Mouse (Mus musculus) embryonic facial prominence, embryonic 12.5 days (tissue): ENCODE data around the gene Osbpl6. TPM values are rescaled to one million over a fixed set of nuclear protein-coding genes. Genes with fewer than 3 reads are reported as not detected.

ENCODE experiments used
- ATAC-seq: fragments of 200-750 bp; cut with Nextera tagmentation; 2 replicates; pipeline ENCODE4 v1.8.0; 2017; ENCODE audit not compliant: insufficient number of reproducible peaks, insufficient read depth, low FRiP score, low TSS enrichment
- H3K27ac ChIP-seq: fragments of 300-500 bp; sonication (generic); 2 replicates; pipeline ENCODE4 v1.5.1; 2016; ENCODE audit warnings: mild to moderate bottlenecking
- H3K27me3 ChIP-seq: fragments of 300-500 bp; sonication (generic); 2 replicates; pipeline ENCODE4 v1.6.1; 2016; ENCODE audit warnings: mild to moderate bottlenecking, moderate library complexity
- H3K36me3 ChIP-seq: fragments of 300-500 bp; sonication (generic); 2 replicates; pipeline ENCODE4 v1.6.1; 2016; ENCODE audit warnings: mild to moderate bottlenecking
- H3K4me1 ChIP-seq: fragments of 300-500 bp; sonication (generic); 2 replicates; pipeline ENCODE4 v1.6.1; 2016
- H3K4me2 ChIP-seq: fragments of 300-500 bp; sonication (generic); replicated peaks from 2 replicates; pipeline ENCODE4 v1.6.1; 2016; ENCODE audit warnings: mild to moderate bottlenecking, moderate library complexity
- H3K4me3 ChIP-seq: fragments of 300-500 bp; sonication (generic); 2 replicates; pipeline ENCODE4 v1.5.1; 2016; ENCODE audit warnings: mild to moderate bottlenecking
- H3K9ac ChIP-seq: fragments of 300-500 bp; sonication (generic); 2 replicates; pipeline ENCODE4 v1.6.1; 2016; ENCODE audit warnings: mild to moderate bottlenecking, moderate library complexity
- H3K9me3 ChIP-seq: fragments of 300-500 bp; sonication (generic); 2 replicates; pipeline ENCODE4 v1.6.1; 2016; ENCODE audit warnings: mild to moderate bottlenecking, moderate library complexity
- WGBS: fragments of 180-500 bp; shearing (Covaris S2); methylation state at CpG from one replicate; pipeline ENCODE4 v1.1.7; 2016; 5-methylcytosine and 5-hydroxymethylcytosine counted together
- polyA plus RNA-seq: library from polyadenylated mRNA; unstranded; fragments of >200 nt; fragmentation: Nextera tagmentation; extraction: Ambion mirVana; gene quantifications from 2 replicates; pipeline ENCODE4 v1.2.1, GENCODE M21; 2016

Gene Osbpl6
- polyA plus RNA-seq, 1 experiment from 2014 or later, result 19.6 TPM

DNA sequence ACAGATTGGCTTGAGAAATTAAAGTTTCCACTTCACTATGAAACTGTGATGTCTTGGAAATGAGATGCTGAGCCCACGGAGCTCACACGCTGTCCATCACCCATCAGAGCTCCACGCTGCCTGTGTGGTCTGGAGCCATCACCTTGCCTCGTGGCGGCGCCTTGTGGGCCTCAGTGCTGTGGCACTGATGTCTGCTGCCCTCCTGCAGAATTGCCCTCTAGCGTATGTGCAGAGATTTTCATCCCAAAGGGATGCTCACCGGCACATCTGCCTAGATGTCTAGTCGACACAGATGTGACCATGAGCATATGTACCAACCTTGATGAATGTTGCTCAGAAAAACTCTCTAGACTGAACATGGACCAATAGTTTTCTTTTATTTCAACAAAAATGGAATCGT, 180.6 kb downstream of the Osbpl6 start:
- H3K9ac ChIP-seq, result no peak overlapping the region
- ATAC-seq, result no peak
- no peaks in the 10 kb centered on the region for H3K27me3 ChIP-seq
- H3K36me3 ChIP-seq, result peaks cover 10% of the 10 kb centered on the region; the same call in 1 of the 2 replicates
- no peaks in the 10 kb centered on the region for H3K9me3 ChIP-seq
- H3K4me3 ChIP-seq, result no peak overlapping the region
- no peak overlapping the region for H3K27ac ChIP-seq
- no peaks in the 10 kb centered on the region for H3K4me1 ChIP-seq
- WGBS, result 78% methylated on average over 10 of the region's 10 CpGs
- H3K4me2 ChIP-seq, result no peak overlapping the region

DNA sequence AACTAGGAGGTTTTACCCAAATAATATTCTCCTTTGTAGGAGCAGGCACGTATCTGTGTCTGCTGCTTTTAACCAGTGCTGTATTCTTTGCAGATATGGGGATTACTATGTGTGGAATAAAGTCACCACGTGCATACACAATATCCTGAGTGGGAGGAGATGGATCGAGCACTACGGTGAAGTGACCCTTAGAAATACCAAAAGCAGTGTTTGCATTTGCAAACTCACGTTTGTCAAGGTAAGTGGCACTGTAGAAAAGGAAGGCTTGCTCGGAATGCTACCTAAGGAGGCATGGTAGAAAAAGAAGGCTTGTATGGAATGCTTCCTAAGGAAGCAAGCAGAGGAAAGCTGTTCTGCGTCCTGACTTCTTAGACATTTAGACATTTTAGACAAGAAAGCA, 183.9 kb downstream of the Osbpl6 start:
- Histone ChIP-seq H3K4me3 (no peak overlapping the region), H3K4me2 (no peak overlapping the region), H3K36me3 (peaks cover 2% of the 10 kb centered on the region; the same call in 1 of the 2 replicates), H3K9ac (no peak overlapping the region), H3K4me1 (no peaks in the 10 kb centered on the region), H3K27me3 (no peaks in the 10 kb centered on the region), H3K27ac (no peak overlapping the region), H3K9me3 (no peaks in the 10 kb centered on the region)
- no peak for ATAC-seq
- 86% methylated on average over 7 of the region's 7 CpGs for WGBS

DNA sequence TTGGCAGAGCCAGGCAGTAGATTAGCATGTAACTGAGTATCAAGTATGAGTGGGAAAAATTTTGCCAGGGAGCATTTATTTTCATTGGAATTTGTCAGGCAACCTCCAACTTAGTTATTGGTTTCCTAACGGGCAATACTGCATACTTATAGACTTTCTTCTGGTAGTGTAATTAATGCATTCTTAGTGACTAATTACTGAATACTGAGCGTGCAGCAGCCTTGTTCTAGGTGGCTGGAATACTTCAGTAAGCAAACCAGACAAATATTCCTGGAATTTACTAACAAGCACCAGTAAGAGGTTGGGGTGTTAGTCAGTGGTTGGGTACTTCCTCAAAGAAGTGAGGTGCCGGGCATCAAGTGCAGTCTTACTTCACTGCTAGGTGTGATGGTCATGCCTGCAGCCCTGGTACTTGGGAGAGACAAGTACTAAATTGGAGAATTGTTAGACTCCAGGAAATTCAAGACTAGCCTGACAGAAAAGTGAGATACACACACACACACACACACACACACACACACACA, 186.2 kb downstream of the Osbpl6 start:
- no peaks in the 10 kb centered on the region for H3K36me3 ChIP-seq
- no peak overlapping the region for H3K9ac ChIP-seq
- H3K4me3 ChIP-seq, result no peak overlapping the region
- H3K27ac ChIP-seq, result no peak overlapping the region
- H3K4me1 ChIP-seq, result no peaks in the 10 kb centered on the region
- no peaks in the 10 kb centered on the region for H3K9me3 ChIP-seq
- WGBS, result 73% methylated on average over 3 of the region's 3 CpGs
- no peaks in the 10 kb centered on the region for H3K27me3 ChIP-seq
- no peak overlapping the region for H3K4me2 ChIP-seq
- no peak for ATAC-seq

DNA sequence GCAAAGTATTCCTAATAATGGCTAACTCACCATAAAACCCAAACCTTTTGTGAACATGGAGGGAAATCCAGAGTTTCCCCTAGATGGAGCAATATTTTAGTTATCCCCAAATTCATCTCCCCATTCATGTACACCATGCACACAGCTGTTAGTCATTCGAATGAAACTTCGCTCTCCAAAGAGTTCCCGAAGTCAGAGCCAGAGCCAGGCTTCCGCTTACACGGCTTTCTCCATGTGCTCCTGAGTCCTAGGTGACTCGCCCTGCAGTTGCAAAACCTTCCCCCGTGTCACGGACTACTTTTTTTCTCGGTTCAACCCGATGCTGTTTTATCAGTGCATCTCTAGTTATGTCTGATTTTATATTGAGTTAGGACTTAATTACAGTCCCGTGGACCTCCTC, 191.2 kb downstream of the Osbpl6 start:
- no peaks in the 10 kb centered on the region for H3K27me3 ChIP-seq
- no peak overlapping the region for H3K9ac ChIP-seq
- no peak overlapping the region for H3K27ac ChIP-seq
- ATAC-seq, result no peak
- 66% methylated on average over 11 of the region's 11 CpGs for WGBS
- no peak overlapping the region for H3K4me2 ChIP-seq
- no peaks in the 10 kb centered on the region for H3K36me3 ChIP-seq
- H3K4me1 ChIP-seq, result no peaks in the 10 kb centered on the region
- H3K4me3 ChIP-seq, result no peak overlapping the region
- H3K9me3 ChIP-seq, result no peaks in the 10 kb centered on the region

DNA sequence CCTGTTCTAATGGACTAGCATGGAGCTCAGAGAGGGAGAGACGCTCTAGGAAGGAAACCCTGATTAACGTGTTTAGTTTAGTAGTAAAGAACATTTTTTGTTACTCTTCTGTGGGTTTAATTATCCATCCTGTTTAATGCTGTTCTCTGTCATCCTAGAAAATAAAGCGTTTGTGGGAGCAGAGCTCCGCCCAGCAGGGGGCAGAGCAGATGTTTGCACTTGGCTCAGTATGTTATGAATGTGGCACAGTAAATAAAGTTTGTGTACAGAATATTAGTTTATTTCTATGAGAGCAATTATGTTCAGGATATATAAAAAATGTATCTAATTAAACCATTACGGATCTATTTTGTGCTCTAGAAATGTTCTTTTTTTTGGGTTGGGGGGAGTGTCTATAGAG, 192.9 kb downstream of the Osbpl6 start:
- no peak for ATAC-seq
- no peaks in the 10 kb centered on the region for H3K36me3 ChIP-seq

DNA sequence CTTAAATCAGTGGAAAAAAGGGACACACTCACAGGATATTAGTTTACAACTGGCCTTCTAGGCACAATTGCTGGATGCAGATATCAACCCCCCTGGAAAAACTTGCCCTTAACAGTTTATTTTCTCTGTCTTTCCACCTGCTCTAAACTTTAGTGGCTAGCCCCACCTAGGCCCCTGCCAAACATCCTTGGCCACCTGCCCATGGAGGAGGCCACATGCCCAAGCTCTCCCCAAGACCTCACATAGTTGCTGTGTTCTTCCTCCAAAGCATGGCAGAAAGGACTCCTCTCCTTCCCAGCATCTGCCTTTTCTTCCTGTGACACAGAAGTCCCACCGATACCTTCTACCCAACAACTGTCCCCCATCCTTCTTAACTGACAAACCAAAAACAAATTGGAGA, 195.9 kb downstream of the Osbpl6 start:
- Histone ChIP-seq H3K4me1 (no peaks in the 10 kb centered on the region), H3K4me3 (no peak overlapping the region), H3K9ac (no peak overlapping the region), H3K27ac (no peak overlapping the region), H3K4me2 (no peak overlapping the region), H3K27me3 (no peaks in the 10 kb centered on the region), H3K36me3 (no peaks in the 10 kb centered on the region), H3K9me3 (no peaks in the 10 kb centered on the region)
- WGBS, result 97% methylated on average over 1 of the region's 1 CpGs
- ATAC-seq, result no peak

More for the DNA sequence above, 192.9 kb downstream of the Osbpl6 start:
- Histone ChIP-seq H3K4me1 (no peaks in the 10 kb centered on the region), H3K27me3 (no peaks in the 10 kb centered on the region), H3K27ac (no peak overlapping the region), H3K4me2 (no peak overlapping the region), H3K4me3 (no peak overlapping the region), H3K9ac (no peak overlapping the region), H3K9me3 (no peaks in the 10 kb centered on the region)
- 60% methylated on average over 5 of the region's 5 CpGs for WGBS

DNA sequence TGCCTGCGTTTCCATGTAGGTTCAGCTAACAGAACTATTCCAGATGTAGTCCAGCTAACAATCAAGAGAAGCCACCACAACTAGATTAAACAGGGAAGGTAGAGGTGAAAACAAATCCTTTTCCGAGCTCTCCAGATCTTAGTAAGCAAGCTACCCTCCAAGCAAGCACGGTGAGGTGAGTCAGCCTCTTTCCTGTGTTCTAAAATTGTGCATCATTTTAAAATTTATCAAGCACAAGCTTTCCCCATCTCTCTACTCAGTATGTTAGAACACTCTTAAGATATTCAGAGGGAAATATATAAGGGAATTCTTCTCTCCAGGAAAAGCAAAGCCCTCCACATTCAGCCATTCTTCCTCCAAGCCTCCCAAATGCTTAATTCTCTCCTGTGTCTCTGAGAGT, 200.4 kb downstream of the Osbpl6 start:
- Histone ChIP-seq H3K4me3 (no peak overlapping the region), H3K9me3 (no peaks in the 10 kb centered on the region), H3K4me1 (no peaks in the 10 kb centered on the region), H3K27ac (no peak overlapping the region), H3K27me3 (no peaks in the 10 kb centered on the region), H3K4me2 (no peak overlapping the region), H3K9ac (no peak overlapping the region), H3K36me3 (no peaks in the 10 kb centered on the region)
- 65% methylated on average over 3 of the region's 3 CpGs for WGBS
- ATAC-seq, result no peak

DNA sequence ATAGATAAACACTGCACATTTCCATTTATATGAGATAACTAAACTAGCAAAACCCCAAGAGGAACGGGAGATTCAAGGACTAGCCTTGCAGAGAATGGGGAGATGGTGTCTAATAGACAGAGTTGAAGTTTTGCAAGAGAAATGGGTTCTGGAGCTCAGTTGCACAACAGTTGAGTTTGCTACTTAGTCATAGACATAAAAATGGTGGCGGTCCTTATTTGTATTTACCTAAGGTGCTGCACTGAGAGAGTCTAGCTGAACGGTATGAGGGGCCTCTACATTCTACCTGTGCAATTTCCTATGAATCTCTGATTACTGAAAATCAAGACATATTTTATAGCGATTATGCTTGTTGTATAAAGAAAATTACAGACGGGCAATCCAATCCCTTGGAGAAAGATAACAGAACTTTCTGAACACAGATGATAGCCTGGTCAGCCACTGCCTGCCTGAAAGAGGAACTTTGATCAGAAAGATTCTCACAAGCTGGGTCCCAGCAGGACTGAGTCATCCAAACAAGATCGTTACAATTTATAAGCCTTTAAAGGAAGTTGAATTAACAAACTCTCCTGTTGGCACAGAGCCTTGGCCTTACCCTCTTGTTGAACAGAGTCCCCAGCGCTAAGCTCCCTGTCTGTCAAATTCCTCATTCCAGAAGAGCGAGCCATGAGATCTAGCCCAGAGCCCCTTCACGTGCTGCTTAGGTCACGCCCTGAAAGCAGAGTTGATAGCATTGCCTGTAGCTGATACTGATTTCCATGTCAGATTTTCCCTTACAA, 204.2 kb downstream of the Osbpl6 start:
- Histone ChIP-seq H3K27me3 (no peaks in the 10 kb centered on the region), H3K4me2 (no peak overlapping the region), H3K36me3 (no peaks in the 10 kb centered on the region), H3K9me3 (no peaks in the 10 kb centered on the region), H3K27ac (no peak overlapping the region), H3K9ac (no peak overlapping the region), H3K4me1 (no peaks in the 10 kb centered on the region), H3K4me3 (no peak overlapping the region)
- no peak for ATAC-seq
- WGBS, result 77% methylated on average over 10 of the region's 10 CpGs

DNA sequence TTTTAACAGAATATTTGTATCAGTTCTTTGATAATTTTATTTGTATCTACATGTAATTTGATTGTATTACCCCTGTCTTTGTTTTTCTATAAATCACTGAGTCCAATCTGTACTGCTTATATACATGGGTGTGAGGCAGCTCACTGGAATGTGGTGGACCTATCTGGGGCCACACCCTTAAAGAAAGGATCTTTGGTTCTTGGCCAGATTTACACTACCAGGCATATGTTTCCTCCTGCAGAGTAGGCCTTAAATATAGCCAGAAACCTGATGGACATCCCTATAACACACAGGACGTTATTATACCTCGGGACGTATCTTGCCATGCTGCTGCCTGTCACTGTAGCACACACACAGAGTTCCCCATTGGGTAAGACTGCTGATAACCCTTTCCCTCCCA, 205.7 kb downstream of the Osbpl6 start:
- Histone ChIP-seq H3K36me3 (no peaks in the 10 kb centered on the region), H3K4me3 (no peak overlapping the region), H3K27ac (no peak overlapping the region), H3K4me1 (no peaks in the 10 kb centered on the region), H3K4me2 (no peak overlapping the region), H3K9me3 (no peaks in the 10 kb centered on the region), H3K27me3 (no peaks in the 10 kb centered on the region), H3K9ac (no peak overlapping the region)
- no peak for ATAC-seq
- 74% methylated on average over 3 of the region's 3 CpGs for WGBS

DNA sequence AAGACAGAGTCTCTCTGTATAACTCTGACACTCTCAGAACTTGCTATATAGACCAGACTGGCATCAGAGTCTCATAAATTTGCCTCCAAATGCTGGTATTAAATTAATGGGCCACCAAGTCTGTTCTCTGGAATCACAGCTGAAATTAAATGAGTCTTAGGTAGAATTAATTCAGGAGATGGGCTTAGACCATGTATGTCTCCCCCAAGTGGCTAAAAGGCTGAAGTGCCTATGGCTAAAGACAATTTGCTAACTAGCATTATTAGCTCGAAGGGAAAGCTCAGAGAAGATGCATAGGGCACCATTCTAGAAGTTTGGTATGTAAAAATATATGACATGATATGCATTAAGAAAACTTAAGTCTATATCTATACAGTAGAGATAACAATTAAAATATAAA, 211.8 kb downstream of the Osbpl6 start:
- whole genome bisulfite sequencing, result 32% methylated on average over 1 of the region's 1 CpGs
- no peaks in the 10 kb centered on the region for H3K9me3 ChIP-seq
- no peaks in the 10 kb centered on the region for H3K4me1 ChIP-seq
- H3K27ac ChIP-seq, result no peak overlapping the region
- no peak overlapping the region for H3K4me2 ChIP-seq
- H3K27me3 ChIP-seq, result no peaks in the 10 kb centered on the region
- H3K4me3 ChIP-seq, result no peak overlapping the region
- ATAC-seq, result no peak
- no peak overlapping the region for H3K9ac ChIP-seq
- peaks cover 6% of the 10 kb centered on the region; the same call in 1 of the 2 replicates for H3K36me3 ChIP-seq

DNA sequence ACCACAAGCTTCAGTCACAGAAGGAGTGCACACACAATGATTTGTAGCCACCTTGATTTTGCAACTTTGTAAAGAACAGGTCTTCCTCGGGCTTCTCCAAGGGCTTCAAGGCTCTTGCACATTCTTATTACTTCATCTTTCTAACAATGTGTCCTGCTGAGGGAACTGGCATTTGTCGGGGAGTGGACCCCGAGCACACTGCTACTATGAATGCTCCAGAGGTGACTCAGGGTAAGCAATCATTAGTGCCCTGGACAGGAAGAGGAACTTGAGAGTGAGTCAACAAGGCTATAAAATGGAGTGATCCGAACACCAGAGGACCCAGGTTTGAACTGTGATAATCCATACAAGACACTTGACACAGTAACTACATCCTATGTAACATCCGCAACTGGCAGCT, 213.9 kb downstream of the Osbpl6 start:
- WGBS, result 85% methylated on average over 5 of the region's 5 CpGs
- H3K9me3 ChIP-seq, result no peaks in the 10 kb centered on the region
- H3K9ac ChIP-seq, result no peak overlapping the region
- ATAC-seq, result no peak
- H3K27me3 ChIP-seq, result no peaks in the 10 kb centered on the region
- H3K4me3 ChIP-seq, result no peak overlapping the region
- H3K27ac ChIP-seq, result no peak overlapping the region
- H3K4me1 ChIP-seq, result no peaks in the 10 kb centered on the region
- no peak overlapping the region for H3K4me2 ChIP-seq
- H3K36me3 ChIP-seq, result peaks cover 24% of the 10 kb centered on the region

DNA sequence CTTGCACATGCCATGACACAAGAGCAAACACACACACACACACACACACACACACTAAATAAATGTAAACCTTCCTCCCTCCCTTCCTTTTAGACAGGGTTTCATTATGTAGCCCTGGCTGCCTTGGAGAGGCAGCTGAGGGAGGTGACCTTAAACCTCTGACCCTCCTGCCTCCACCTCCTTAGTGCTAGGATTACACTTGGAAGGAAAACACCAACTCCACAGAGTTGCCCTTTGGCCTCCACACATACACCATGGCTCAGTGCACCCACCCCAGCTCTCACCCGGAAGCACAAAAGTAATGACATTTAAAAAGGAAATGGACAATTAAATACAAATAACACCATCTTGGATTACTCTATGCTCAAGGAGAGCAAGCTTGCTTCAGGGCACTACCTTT, 215.4 kb downstream of the Osbpl6 start:
- ATAC-seq, result no peak
- Histone ChIP-seq H3K9me3 (no peaks in the 10 kb centered on the region), H3K27ac (no peak overlapping the region), H3K4me2 (no peak overlapping the region), H3K27me3 (no peaks in the 10 kb centered on the region), H3K9ac (no peak overlapping the region), H3K4me3 (no peak overlapping the region), H3K36me3 (peaks cover 35% of the 10 kb centered on the region), H3K4me1 (no peaks in the 10 kb centered on the region)
- 31% methylated on average over 1 of the region's 1 CpGs for WGBS
